Mouse (Mus musculus) kidney, postnatal 4 days (tissue): Measurements from ENCODE around the gene Npb.
"Not testable (repeated sequence)": the region's sequence is repeated elsewhere in the genome, so short reads cannot be mapped to it uniquely, and the experiment has no call there.

Experiments used
- DNase-seq, 2 experiments: peaks; one replicate each; pipeline ENCODE4 v3.0.0; 2021; ENCODE audit warnings: mixed read lengths in 2 of 2

The Npb gene

DNA sequence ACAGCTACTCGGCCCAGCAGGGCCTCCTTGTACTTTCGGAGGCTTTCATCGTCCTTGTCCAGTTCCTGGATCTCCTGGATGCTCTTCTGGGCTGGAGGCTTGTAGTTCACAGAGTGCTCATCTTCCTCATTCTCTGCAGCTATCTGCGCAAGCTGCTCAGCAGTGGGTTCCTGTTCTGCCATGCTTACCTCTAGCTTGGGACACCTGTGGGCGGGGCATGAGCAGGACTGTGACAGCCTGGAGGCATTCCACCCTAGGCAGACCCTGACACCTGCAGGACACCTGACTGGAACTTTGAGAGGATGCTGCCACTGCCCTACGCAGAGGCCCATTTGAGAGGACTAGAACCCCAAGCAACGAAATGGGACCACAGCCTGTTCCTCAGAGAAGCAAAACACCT, 28.1 kb upstream of the Npb start:
- peak; percentile 26 to 46 for DNase-seq

DNA sequence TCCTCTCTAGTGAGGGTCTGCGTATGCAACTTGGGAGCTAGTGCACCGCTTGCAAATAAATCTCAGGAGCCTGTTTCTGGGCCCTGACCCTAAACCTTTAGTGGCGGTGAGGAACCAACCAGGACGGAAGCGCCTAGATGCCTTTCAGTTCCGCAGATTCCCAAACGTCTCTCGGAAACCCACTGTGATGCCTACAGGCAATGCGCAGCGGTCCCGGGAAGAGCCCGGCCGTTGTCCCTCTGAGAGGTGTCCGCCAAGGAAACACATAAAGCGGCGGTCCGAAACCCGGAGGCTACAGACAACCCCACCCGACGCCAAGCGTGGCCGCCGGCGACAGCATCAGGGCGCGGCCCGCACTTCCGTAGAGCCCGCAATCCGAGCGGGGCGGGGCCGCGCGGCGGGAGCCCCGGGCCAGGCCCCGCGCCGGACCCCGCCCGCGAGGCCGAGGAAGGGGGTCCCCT, 27.4 kb upstream of the Npb start:
- DNase-seq, result peak; percentile 56 to 69

DNA sequence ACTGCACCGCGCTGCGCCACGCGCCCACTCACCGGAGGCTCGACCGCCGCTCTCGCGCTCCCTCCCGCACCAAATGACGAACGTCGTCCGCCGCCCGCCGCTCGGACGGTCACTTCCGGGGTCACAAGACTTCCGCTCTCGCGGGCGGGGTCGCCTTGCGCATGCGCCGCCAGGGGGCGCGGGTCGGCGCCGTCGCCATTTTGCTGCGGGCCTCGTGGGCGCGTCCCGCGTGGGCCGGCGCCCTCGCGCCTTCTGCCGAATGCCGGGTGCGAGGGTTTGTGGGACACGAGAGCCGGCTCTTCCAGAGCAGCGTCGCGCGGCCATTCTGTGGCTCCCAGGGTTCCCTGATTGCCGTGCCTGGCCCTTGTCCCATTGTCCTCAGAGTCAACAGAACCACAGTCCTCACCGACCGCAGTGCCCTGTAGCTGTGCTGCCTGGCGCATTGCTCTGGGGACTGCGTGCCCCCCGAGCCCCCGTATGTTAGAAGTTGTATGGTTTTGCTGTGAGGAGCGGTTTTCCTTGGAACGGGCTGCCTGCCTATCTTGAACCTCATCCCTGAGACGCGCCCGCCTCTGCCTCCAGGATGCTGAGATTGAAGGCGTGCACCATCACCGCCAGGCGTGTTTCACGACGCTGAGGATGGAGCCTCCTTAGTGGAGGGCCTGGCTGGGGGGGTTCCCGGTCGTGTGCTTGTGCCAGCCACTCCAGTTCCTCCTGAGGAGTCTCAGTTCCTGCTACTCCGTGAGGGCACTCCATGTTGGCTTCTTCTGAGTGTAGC, 26.6 kb upstream of the Npb start, which contains the start of gene Arhgdia:
Arhgdia (minus strand) TSS at position 135 of the 778 bp plus-strand sequence.
- DNase-seq, result peak; percentile 91 to 95

DNA sequence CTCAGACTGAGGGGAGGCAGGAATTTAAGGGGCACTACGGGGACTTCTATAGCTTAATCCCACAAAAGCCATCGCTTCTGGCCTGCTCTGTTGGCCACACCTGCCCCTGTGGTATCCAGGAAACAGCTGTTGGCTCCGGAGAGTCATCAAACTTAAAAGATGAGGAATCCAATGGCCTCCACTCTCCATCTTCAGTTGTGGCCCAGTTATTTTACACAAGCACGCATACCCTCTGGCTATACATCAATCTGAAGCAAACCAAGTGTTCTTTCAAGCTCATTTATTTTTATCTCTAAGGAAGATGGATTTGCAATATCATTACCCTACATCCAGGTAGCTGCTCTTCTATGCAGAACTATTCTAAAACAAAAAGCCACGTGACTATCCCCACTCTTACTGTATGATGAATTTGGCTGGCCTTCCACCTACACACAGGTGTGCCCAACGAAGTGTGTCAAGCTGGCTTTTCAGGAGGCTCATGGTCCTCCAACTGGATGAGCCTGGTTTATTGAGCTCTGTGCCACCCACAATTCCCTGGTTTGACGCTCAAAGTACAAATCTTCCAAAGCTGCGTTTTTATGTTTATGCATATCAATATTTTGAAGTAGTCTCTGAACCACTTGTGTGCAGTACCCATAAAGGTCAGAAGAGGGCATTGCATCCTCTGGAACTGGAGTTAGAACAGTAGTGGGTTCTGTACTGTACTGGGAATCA, 25.9 kb upstream of the Npb start:
- DNase-seq, result peak; percentile 23 to 37

DNA sequence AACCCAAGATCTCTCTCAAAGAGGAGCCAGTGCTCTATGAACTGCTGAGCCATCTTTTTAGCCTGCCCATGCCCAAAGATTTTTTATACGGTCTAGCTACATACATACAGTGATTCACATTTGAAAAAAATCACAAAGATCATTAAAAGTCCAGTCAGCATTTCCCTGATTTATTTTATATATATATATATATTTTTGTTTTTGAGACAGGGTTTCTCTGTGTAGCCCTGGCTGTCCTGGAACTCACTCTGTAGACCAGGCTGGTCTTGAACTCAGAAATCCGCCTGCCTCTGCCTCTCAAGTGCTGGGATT, 25.3 kb upstream of the Npb start:
- DNase-seq, result not testable (repeated sequence)

DNA sequence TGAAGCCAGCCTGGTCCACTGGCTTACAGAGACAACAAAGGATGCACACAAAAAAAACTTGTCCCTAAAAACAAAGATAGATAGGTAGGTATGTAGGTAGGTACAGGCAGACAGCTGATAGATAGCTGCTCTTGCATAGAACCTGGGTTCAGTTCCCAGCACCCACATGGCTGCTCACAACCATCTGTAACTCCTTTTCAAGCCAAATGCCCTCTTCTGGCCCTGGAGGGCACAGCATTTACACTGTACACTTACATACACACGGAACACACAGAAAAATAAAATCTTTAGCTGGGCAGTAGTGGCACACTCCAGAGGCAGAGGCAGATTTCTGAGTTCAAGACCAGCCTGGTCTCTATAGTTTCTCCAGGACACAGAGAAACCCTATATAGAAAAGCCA, 24.3 kb upstream of the Npb start:
- DNase-seq, result no peak

DNA sequence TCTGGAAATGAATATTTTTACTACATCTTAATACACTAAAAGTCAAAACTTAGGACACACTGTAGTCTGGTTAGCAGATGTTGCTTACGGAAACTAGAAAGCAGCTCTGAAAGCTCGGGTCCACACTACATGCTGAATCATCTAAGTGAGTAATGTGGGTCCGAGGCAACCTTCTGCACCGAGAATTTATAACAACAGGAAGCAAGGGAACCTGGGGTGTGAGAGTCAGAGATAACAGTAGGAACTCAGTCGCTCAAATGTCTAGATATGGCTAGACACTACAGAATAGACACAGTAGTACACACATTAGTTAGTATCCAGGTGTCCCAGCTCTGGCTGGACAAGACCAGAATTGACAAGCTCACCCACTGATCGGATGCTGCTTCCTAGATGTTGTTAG, 19.7 kb upstream of the Npb start:
- no peak for DNase-seq

DNA sequence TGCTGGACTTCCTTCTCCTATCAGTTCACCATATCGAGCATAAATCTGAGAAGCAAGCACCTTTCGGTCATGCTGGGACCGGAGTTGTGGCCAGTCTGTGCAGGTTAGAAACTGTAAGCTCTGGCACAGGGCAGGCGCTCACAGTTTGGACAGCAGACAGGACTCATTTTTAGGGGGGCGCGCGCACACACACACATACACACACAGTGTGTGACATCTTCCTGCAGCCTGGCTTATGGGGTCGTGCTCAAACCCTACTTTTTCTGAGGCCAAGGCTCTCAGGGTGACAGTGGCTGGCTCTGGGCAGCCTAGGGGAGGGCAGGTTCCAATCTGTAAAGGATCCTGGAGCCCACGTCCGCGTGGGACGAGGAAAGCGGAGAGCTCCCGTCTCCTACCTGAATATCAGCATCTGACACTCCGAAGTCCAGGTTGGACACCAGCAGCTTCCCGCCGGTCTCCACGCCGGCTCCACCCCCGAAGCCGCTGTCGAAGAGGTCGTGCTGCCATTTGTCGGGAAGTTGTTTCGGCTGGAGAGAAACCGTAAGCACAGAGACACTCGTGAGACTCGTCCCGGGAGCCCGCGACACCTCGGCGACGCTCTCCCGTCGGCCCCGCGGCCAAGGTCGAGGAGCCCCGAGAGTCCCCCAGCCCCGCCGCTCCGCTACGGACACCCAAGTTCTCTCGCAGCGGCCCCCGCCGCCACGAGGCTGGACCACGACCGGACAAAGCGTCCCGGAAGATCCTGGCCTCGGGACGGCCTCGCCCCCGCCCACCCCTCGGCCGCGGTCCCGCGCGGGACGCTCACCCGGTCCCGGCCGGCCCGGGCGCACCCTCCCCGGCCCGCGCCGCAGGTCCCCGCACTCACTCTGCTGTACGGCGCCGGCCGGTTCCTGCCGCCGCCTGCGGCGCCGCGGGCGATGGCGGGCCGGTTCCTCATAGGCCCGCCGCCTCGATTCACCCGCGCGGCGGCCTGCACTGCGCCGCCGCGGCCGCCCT, 10.7 kb upstream of the Npb start:
- peak; percentile 45 to 65 for DNase-seq

DNA sequence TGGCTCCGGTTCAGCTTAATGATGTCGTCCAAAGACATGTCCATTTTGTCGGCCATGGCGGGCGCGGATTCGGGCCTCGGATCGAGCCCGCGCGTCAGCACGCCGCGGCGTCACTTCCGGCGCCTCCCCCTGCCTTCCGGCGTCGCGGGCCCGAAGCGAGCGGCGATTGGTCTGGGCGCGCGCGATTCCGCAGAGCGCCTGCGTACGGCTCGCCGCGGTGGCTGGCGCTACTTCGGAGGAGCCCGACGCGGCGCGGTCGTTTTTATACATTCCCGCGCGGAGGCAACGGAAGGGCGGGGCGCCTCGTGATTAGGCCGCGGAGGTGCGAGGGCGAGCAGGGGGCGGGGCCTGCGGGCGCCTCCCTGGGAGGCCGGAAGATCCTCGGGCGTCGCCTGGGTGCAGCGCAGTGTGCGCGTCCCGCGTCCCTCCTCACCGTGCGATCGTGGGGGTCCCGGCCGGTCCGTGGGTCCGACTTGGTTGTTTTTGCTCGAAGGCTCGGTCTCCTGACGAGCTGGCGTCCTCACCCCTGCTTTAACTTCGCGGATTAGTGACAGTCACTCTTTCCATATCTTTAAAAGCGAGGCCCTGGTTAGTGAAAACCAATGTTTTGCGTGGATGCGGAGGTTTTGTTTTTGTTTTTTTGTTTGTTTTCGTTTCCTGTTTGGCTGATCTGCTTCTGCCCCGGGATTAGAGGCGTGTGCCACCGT, 9.8 kb upstream of the Npb start, which contains the start of the genes Alyref and Anapc11:
Alyref (minus strand) TSS at position 83 of the 707 bp plus-strand sequence.
Anapc11 (plus strand) TSS at position 139 of the 707 bp plus-strand sequence.
- peak; percentile 96 to 97 for DNase-seq

DNA sequence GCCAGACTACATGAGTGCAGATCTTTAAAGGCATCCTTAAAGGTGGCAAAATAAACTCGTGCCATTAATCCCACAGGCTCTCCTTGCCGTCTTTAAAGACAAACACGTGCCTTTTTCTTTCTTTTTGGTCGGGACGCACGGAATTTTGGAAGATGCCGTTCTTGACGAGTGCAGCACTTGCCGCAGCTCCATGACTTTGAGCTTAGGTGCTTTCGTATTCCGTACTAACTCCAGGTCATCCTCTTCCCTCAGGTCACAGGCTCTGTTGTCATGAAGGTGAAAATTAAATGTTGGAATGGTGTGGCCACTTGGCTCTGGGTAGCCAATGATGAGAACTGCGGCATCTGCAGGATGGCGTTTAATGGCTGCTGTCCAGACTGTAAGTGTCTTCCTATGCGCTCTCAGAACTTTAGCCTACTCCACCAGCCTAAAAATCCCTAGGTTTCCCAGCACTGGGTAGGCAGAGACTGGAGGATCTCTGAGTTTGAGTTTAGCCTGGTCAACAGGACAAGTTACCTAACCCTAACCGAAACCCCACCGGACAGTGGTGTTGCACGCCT, 9.2 kb upstream of the Npb start:
- no peak for DNase-seq

DNA sequence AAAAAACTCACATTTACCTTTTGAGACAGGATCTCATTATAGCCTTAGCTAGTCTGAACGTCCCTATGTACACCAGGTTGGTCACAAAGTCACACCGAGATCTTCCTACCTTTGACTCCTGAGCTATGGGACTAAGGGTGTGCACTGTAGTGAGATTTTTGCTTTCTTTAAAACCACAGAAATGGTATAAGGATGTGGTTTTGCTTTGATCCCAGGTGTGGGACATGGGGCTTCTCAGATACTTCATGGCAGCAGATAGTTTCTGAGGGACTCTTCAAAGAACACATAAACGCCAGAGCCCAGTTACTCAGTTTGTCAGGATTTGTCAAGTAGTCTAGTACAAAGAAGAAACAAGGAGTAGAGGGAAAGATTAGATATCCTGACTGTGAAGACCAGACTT, 7.6 kb upstream of the Npb start:
- DNase-seq, result no peak

DNA sequence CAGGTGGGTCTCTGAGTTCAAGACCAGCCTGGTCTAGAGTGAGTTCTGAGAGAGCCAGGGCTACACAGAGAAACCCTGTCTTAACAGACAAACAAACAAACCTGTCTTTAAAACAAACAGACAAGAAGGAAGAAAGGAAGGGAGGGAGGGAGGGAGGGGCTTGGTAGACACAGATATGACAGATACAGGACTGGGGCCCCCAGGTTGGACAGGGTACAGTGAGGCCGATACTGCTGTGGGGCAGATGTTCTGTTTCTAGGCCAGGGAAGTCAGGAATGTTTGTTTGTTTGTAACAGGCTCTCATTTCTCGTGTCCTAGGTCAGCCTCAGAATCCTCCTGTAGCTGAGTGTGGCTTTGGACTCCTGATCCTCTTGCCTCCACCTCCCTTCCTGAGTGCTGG, 4.7 kb upstream of the Npb start:
- DNase-seq, result no peak

DNA sequence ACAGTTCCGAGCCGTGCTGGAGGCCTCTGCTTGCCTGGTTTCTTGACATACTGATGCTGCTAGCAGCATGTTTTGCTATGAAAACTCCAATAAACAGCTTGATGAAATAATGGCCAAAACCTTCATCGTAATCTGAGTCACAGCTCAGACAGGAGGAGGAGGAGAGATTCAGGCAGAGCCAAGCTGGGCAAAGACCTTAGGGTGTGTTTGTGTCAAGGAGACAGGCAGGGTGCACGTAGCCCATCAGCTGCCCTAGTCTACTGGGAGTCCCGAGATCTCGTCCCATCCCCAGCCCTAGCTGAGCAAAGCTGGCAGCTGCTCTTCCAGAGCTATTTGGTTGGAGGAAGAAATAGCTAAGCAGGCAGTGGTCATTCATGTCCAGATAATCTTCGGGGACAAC, 2.6 kb upstream of the Npb start:
- DNase-seq, result no peak

DNA sequence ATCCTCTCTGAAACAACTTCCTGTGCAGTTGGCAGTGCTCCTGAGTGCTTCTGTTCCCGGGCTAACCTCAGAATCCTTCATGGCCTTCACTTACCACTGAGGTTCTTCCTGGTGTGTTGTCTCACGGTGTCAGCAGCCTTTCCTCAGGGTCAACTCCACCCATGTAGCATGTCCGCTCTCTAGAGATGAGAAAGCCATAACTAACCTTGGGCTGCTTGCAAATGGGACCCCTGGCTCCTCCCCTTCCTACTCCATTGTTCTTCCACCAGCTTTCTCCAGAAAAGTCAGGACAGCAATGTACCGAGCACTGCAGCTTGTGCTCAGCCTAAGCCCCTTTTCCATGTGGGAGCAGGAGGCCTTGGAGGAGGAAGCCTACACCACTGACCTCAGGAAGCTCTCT, 1.5 kb upstream of the Npb start:
- DNase-seq, result no peak

DNA sequence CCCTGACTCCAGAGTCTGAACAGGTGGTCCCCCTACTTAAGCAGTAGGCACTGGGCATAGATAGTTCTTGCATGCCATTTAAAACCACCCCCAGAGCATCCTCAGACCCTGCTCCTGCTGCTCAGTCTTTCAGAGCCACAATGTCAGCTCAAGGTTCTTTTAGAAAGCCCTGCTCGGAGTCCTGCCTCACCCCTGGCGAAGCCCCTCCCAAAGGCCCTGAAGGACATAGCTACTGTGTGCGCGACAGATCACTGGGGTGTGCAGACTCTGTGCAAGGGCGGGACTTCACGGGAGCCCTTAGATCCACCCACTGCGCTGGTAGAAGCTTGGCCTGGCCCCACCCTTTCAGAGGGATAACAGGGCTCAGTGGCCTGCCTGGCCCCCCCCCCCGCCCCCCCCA, 973 bp downstream of the Npb start:
- DNase-seq, result peak; percentile 56 to 64

DNA sequence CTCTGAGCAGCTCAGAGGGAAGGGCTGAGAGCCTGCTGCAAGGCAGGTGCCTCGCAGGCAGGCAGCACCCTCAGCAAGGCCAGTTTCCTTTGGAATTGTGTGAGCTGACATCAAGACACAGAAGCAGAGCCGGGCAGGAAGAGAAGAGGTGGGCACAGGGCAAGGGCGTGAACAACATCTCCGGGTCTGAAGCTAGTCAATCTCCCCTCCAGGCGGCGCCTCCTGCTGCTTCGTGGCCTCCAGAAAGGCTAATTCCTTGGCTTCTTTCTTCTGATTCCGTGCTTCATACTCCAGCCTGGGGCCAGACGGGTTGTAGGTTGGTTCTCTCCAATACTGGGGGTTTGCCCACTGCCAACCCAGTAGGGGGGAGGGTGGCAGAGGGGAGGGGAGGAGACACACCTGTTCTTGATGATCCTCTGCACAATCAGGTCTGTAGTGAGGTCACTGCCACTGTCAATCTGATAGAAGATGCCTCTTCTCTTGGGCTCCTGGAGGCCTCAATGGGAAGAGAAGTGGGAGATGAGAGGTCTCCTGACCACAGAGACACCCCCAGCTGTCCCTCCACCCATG, 2.3 kb downstream of the Npb start:
- no peak for DNase-seq

DNA sequence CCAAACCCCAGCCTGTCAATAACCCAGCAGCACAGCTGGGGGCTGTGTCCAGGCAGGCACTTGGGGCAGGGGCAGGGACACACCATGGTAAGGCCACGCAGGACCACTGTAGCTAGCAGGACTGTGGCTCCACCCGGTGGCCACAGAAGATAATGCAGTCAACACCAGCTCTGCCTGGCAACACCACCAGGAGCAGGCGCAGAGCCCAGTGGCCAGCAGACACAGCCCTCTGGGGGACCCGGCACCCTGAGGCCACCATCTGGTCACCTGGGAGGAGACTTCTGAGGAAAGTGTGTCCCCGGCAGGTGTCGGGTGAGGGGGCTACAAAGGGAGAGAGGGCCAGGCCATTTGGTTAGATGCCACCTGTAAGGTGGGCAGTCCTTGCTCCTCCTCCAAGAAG, 4.5 kb downstream of the Npb start:
- DNase-seq, result peak; percentile 86 to 89

DNA sequence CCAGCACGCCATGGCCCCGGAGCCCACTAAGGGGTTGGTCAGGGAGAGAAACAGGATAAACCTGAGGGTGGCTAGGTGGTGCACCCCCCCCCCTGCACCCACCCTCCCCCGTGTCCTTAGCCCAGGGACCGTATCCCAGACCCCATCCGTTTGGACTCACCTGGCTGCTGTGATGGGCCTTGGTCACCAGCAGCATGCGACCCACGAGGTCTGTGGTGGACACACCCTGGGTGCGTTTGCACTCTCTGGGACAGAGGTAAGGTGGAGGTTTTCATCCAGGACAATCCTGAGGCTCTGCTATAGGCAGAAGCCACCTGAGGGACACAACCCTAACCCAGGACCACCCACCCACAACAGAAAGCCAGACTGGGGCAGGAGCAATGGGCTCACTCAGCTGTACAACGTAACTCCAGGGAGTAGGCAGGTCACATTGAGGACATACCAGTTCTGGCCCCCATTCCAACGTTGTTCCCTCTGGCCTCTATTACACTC, 5.2 kb downstream of the Npb start:
- DNase-seq, result no peak

DNA sequence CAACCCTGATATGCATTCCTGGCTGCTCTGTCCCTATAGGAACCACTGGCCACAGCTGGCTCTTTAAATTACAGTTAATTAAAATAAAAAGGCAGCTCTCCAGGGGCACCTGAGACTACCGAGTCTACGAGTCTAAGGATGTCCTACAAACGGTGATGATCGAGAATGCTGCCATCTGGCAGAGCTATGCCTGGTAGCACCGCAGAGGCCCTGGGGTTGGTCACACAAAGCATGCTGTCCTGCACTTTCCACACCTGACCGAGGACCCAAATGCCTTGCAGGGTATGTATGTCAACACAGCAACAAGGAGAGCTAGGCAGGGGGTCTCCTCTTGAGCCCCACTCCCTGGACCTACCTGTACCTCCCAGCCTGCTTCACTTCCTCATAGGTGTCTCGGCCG, 5.7 kb downstream of the Npb start:
- DNase-seq, result no peak

DNA sequence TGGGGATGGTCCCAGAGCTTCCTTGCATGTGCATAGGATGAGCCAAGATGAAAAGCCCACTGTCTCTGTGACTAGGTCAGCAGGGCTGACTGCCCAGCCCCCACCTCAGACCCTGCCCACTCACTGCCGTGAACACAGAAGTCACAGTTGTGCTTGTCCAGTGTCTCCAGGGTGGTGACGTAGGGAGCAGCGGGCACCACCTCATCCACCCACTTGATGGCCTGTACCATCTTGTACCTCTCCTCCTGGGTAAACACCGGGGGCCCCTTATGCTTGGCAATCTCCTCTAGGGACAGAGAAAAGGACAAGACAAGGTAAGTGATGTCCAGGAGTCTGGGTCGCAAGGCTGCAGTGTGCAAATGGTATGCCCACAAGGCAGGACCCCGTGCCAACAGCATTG, 6.9 kb downstream of the Npb start:
- no peak for DNase-seq

DNA sequence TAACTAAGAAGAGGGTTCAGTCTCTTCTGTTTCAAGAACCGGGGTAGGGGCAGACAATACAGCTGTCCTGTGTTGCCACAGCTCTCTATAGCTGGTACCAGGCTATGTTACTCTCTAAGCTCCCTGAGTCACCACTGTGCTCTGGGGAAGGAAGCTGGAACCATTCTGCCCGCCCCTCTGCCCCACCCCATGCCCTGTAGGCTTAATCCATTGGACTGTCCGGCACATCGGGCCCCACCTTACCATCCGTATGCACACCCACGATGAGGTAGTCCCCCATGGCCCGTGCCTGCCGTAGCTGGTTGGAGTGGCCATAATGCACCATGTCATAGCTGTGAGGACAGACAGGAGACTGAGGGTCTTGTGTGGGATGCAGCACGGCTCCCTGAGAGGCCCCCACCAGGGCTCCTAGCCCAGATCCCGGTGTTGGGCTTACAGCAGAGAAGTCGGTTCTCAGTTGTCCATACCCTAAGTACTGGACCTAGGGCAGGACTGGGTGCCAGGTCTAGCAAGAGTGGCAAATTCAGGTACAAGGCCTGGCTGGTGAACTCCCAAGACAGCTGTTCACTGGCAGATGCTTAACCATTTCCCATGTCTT, 7.4 kb downstream of the Npb start:
- DNase-seq, result no peak
